Mouse (Mus musculus) neural tube, embryonic 15.5 days (tissue): Measurements from ENCODE around the gene Bet1l. TPM values are rescaled to one million over a fixed set of nuclear protein-coding genes. Genes with fewer than 3 reads are reported as not detected.
A peak's percentile ranks its signal among the peaks of the same experiment; 100 is the strongest.

Source experiments
- ATAC-seq: fragments of 200-750 bp; cut with Nextera tagmentation; 2 replicates; pipeline ENCODE4 v1.8.0; 2017; ENCODE audit warnings: mild to moderate bottlenecking, moderate TSS enrichment, moderate library complexity; ENCODE audit not compliant: low FRiP score
- H3K27ac ChIP-seq: fragments of 300-500 bp; sonication (generic); replicated peaks from 2 replicates; pipeline ENCODE4 v1.5.1; 2015; ENCODE audit warnings: mild to moderate bottlenecking, inconsistent platforms
- H3K27me3 ChIP-seq: fragments of 300-500 bp; sonication (generic); replicated peaks from 2 replicates; pipeline ENCODE4 v1.6.1; 2015; ENCODE audit warnings: inconsistent platforms
- H3K36me3 ChIP-seq: fragments of 300-500 bp; sonication (generic); 2 replicates; pipeline ENCODE4 v1.6.1; 2015; ENCODE audit warnings: inconsistent platforms
- H3K4me1 ChIP-seq: fragments of 300-500 bp; sonication (generic); 2 replicates; pipeline ENCODE4 v1.6.1; 2015; ENCODE audit warnings: inconsistent platforms
- H3K4me2 ChIP-seq: fragments of 300-500 bp; sonication (generic); 2 replicates; pipeline ENCODE4 v1.6.1; 2015; ENCODE audit warnings: inconsistent platforms, mild to moderate bottlenecking, moderate library complexity
- H3K4me3 ChIP-seq: fragments of 300-500 bp; sonication (generic); replicated peaks from 2 replicates; pipeline ENCODE4 v1.5.1; 2015; ENCODE audit warnings: mild to moderate bottlenecking, inconsistent platforms
- H3K9ac ChIP-seq: fragments of 300-500 bp; sonication (generic); replicated peaks from 2 replicates; pipeline ENCODE4 v1.6.1; 2015; ENCODE audit warnings: mild to moderate bottlenecking, inconsistent platforms
- H3K9me3 ChIP-seq: fragments of 300-500 bp; sonication (generic); replicated peaks from 2 replicates; pipeline ENCODE4 v1.6.1; 2016; ENCODE audit warnings: inconsistent platforms
- WGBS: fragments of 180-500 bp; shearing (Covaris S2); methylation state at CpG from one replicate; pipeline ENCODE4 v1.1.7; 2015; ENCODE audit warnings: mixed read lengths; 5-methylcytosine and 5-hydroxymethylcytosine counted together
- polyA plus RNA-seq: library from polyadenylated mRNA; unstranded; fragments of >200 nt; fragmentation: Nextera tagmentation; extraction: Ambion mirVana; gene quantifications from 2 replicates; pipeline ENCODE4 v1.2.1, GENCODE M21; 2015

Gene Bet1l
- polyA plus RNA-seq, 1 experiment from 2014 or later: 49.1 TPM

DNA sequence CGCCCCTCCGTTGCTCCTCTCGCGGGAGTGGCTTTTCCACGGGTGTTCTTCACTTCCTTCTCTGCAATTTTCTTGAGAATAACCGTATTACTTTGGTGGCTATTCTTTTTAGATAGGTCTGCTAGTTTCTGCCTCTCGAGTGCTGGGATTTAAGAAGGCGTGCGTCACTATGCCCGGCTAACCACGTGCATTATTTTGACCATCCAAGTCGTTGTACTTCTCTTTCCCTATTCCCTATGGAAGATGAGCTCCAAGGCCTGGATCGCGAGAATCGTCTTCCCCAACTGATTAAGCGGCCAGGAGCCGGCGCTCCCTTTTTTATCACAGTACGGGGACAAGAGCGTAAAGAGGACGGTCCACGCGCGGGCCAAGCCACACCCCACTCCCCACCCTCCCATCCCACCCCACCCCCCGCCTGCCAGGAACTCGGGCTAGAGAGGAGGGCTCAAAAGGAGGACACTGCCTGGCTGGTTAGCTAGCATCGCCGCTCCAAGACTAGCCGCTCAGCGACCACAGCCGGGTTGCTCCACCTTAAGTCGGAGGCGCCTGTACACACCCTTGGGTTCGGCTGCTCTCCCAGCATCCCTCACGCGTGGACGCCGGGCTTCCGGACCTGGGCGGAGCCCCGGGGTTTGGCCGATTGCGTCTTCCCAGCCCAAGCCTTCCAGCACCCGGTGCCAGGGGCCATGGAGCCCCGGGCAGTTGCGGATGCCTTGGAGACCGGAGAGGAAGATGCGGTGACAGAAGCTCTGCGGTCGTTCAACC is 410 bp downstream of the Bet1l start, which contains the start of gene Ric8a:
Gene Ric8a (plus strand): TSS at position 173 of the 765 bp plus-strand sequence.
- Histone ChIP-seq H3K9ac (peak within 1 kb of the TSS; percentile 94), H3K36me3 (peaks cover 57% of the 10 kb centered on the region), H3K4me3 (peak within 1 kb of the TSS; percentile 95), H3K4me1 (peaks cover 38% of the 10 kb centered on the region), H3K4me2 (peak within 1 kb of the TSS; percentile 95), H3K9me3 (no peaks in the 10 kb centered on the region), H3K27me3 (no peaks in the 10 kb centered on the region), H3K27ac (peak within 1 kb of the TSS; percentile 93)
- WGBS: under 1% methylated on average over 50 of the region's 50 CpGs
- peak; percentile 81 for ATAC-seq

DNA sequence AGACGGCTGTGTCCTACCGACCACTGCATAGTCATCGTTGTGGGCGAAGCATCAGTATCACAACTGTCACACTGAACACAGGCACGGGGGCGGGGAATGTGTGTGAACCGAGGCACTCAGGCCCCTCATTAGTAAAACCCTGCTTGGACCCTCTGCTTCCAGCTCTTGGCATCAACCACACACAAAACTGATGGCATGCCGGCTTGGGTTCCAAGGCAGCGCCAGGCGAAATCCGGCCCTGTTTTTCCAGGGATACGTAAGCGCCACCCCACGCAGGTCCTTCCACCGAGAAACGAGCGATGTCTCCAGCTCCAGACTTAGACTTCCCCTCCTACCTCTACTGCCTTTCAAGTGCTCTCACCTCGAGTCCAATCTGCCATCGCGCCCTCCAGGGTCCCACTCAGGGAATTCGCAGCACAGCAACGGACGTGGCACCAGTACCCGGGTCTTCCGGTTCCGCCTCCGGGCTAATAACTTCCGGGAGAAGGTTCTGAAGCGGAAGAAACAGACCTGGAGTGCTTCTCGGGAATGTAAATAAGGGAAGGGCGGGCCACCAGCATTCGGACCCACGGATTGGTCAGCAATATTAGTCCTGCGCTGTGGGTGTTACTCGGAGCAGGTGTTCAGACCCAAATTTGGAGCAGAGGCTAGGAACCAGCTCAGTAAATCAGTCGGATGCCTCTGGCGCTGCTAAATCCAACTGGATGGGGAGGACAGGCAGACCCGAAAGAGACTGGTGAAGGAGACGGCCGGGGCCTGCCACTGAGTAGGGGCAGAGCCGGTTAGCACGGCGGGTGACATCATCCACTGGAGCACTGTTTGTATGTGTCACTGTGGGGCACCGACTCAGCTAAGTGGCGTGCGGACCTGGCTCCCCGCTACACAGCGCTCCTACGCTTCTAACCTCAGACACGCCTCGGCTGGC is 1.3 kb downstream of the Bet1l start, which contains the start of gene Gm45785:
Gene Gm45785 (minus strand): TSS at position 472 of the 925 bp plus-strand sequence.
- H3K36me3 ChIP-seq: peaks cover 55% of the 10 kb centered on the region
- 2% methylated on average over 51 of the region's 51 CpGs for WGBS
- ATAC-seq: peak; percentile 77

GRCm38 (mm10) chr7:140855181-140855580 is 2.2 kb downstream of the Bet1l start:
- Histone ChIP-seq H3K27me3 (no peaks in the 10 kb centered on the region), H3K4me2 (peak overlapping the region; percentile 95), H3K4me1 (peaks cover 36% of the 10 kb centered on the region), H3K4me3 (peak overlapping the region; percentile 95), H3K27ac (no peak overlapping the region), H3K36me3 (peaks cover 50% of the 10 kb centered on the region), H3K9me3 (no peaks in the 10 kb centered on the region), H3K9ac (peak overlapping the region; percentile 94)
- 79% methylated on average over 9 of the region's 9 CpGs for WGBS
- ATAC-seq: no peak

More for the DNA sequence above, 1.3 kb downstream of the Bet1l start, which contains the start of gene Gm45785:
- Histone ChIP-seq H3K4me3 (peak within 1 kb of the TSS; percentile 95), H3K4me2 (peak within 1 kb of the TSS; percentile 95), H3K9me3 (no peaks in the 10 kb centered on the region), H3K9ac (peak within 1 kb of the TSS; percentile 94), H3K4me1 (peaks cover 38% of the 10 kb centered on the region), H3K27me3 (no peaks in the 10 kb centered on the region), H3K27ac (peak within 1 kb of the TSS; percentile 93)

- 94% methylated on average over 18 of the region's 18 CpGs for WGBS
- peaks cover 31% of the 10 kb centered on the region for H3K4me1 ChIP-seq
- no peaks in the 10 kb centered on the region for H3K27me3 ChIP-seq
- no peak overlapping the region for H3K4me3 ChIP-seq
- peaks cover 45% of the 10 kb centered on the region for H3K36me3 ChIP-seq
- H3K9me3 ChIP-seq: no peaks in the 10 kb centered on the region
- H3K4me2 ChIP-seq: 0 out of 2 replicates have a peak overlapping the region, but pooled peaks have one; percentile 95
- no peak for ATAC-seq
- no peak overlapping the region for H3K27ac ChIP-seq
- no peak overlapping the region for H3K9ac ChIP-seq
Measured at GRCm38 (mm10) chr7:140854483-140854882, 2.9 kb downstream of the Bet1l start.

- H3K36me3 ChIP-seq: peaks cover 36% of the 10 kb centered on the region
- H3K27me3 ChIP-seq: no peaks in the 10 kb centered on the region
- ATAC-seq: no peak
- H3K9me3 ChIP-seq: no peaks in the 10 kb centered on the region
- H3K9ac ChIP-seq: no peak overlapping the region
- no peak overlapping the region for H3K4me3 ChIP-seq
- H3K27ac ChIP-seq: no peak overlapping the region
- 82% methylated on average over 9 of the region's 9 CpGs for WGBS
- peaks cover 20% of the 10 kb centered on the region for H3K4me1 ChIP-seq
- H3K4me2 ChIP-seq: no peak overlapping the region
Measured at GRCm38 (mm10) chr7:140853386-140853785, 4.0 kb downstream of the Bet1l start.

GRCm38 (mm10) chr7:140851916-140852315 is 5.5 kb downstream of the Bet1l start:
- no peak overlapping the region for H3K27ac ChIP-seq
- H3K9me3 ChIP-seq: no peaks in the 10 kb centered on the region
- ATAC-seq: no peak
- no peaks in the 10 kb centered on the region for H3K27me3 ChIP-seq
- WGBS: 97% methylated on average over 4 of the region's 4 CpGs
- H3K4me2 ChIP-seq: no peak overlapping the region
- H3K4me3 ChIP-seq: no peak overlapping the region
- H3K36me3 ChIP-seq: peaks cover 36% of the 10 kb centered on the region
- H3K9ac ChIP-seq: no peak overlapping the region
- H3K4me1 ChIP-seq: peaks cover 12% of the 10 kb centered on the region

- no peak overlapping the region for H3K4me3 ChIP-seq
Measured at GRCm38 (mm10) chr7:140848591-140848990, 8.8 kb downstream of the Bet1l start.

DNA sequence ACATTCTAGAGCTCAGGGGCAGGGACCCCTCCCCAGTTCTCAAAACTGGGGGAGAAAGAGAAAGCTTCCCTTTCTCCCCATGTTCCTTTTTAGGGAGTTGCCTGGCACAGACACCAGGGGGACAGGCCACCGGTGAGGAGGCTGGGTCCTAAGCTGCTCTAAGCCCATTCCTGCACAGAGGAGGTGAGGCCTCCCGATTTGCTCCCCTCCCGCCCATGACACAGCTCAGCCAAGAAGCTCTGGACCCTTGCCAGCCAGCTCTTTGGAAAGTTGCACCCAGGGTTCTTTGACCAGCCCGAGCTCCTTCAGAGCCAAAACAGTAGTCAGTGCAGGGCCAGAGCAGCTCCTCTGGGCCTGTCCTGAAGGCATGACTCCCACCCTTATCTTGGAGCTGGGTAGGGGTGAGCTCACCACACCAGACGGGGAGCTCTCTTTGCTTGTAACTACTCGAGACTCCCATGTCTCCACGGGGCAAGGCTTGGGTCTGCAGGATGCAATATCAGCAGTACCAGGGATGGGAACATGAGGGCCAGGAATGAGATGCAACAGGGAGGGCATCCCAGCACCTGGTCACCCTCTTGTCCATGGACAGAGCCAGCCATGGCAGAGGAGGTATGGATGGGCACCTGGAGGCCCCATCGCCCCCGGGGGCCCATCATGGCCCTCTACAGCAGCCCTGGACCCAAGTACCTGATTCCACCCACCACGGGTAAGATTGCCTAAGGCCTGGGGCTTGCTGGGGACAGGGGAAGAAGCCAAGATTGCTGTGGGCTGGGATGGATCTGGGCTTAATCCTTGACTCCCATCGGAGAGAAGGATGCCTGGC is 9.4 kb downstream of the Bet1l start, which contains the start of gene Odf3:
Gene Odf3 (plus strand): TSS at position 51 of the 826 bp plus-strand sequence.
- WGBS: 66% methylated on average over 11 of the region's 11 CpGs
- no peak for ATAC-seq

More at GRCm38 (mm10) chr7:140848591-140848990, 8.8 kb downstream of the Bet1l start:
- Histone ChIP-seq H3K27me3 (peaks cover 7% of the 10 kb centered on the region; the same call in 1 of the 2 replicates), H3K36me3 (peaks cover 26% of the 10 kb centered on the region), H3K9ac (no peak overlapping the region), H3K27ac (no peak overlapping the region), H3K4me2 (no peak overlapping the region), H3K9me3 (no peaks in the 10 kb centered on the region), H3K4me1 (no peaks in the 10 kb centered on the region)
- 92% methylated on average over 10 of the region's 10 CpGs for WGBS
- ATAC-seq: no peak

GRCm38 (mm10) chr7:140846676-140847075 is 10.7 kb downstream of the Bet1l start:
- no peaks in the 10 kb centered on the region for H3K9me3 ChIP-seq
- H3K27me3 ChIP-seq: peaks cover 22% of the 10 kb centered on the region
- peaks cover 7% of the 10 kb centered on the region for H3K36me3 ChIP-seq
- H3K4me1 ChIP-seq: no peaks in the 10 kb centered on the region
- no peak overlapping the region for H3K4me3 ChIP-seq
- H3K27ac ChIP-seq: no peak overlapping the region
- no peak overlapping the region for H3K9ac ChIP-seq
- 86% methylated on average over 10 of the region's 10 CpGs for WGBS
- ATAC-seq: no peak
- H3K4me2 ChIP-seq: no peak overlapping the region

More for the DNA sequence above, 9.4 kb downstream of the Bet1l start, which contains the start of gene Odf3:
- H3K27ac ChIP-seq: no peak within 1 kb of the TSS
- H3K36me3 ChIP-seq: peaks cover 20% of the 10 kb centered on the region
- no peak within 1 kb of the TSS for H3K9ac ChIP-seq
- no peaks in the 10 kb centered on the region for H3K4me1 ChIP-seq
- H3K4me3 ChIP-seq: no peak within 1 kb of the TSS
- H3K4me2 ChIP-seq: no peak within 1 kb of the TSS
- H3K27me3 ChIP-seq: peaks cover 11% of the 10 kb centered on the region
- H3K9me3 ChIP-seq: no peaks in the 10 kb centered on the region

- no peak overlapping the region for H3K27ac ChIP-seq
- no peak overlapping the region for H3K4me3 ChIP-seq
- no peaks in the 10 kb centered on the region for H3K9me3 ChIP-seq
- H3K4me1 ChIP-seq: no peaks in the 10 kb centered on the region
- 0 out of 2 replicates have a peak, but pooled peaks cover 3% of the 10 kb centered on the region for H3K36me3 ChIP-seq
- H3K9ac ChIP-seq: no peak overlapping the region
- no peak for ATAC-seq
- 72% methylated on average over 4 of the region's 4 CpGs for WGBS
- no peak overlapping the region for H3K4me2 ChIP-seq
- peaks cover 32% of the 10 kb centered on the region for H3K27me3 ChIP-seq
Measured at GRCm38 (mm10) chr7:140845683-140846082, 11.7 kb downstream of the Bet1l start.
